Mouse (Mus musculus): ENCODE data around the gene Fam83g. TPM values are rescaled to one million over a fixed set of nuclear protein-coding genes. Genes with fewer than 3 reads are reported as not detected.

The Fam83g gene
- total and polyA plus RNA-seq, 2 experiments from 2014 or later, result 0.10 to 0.21 TPM

- TF ChIP-seq CTCF (IDR thresholded peaks at IDR 0.05; ENCODE audit: low read depth), result no peak
- no peak for DNase-seq (ENCODE audit: low spot score)
- no peak overlapping the region for H3K4me2 ChIP-seq (ENCODE audit: low read depth, low read length)
- H3K4me3 ChIP-seq (ENCODE audit: low read length), result no peak overlapping the region
- ATAC-seq, result no peak
- H3K27ac ChIP-seq, result no peak overlapping the region
- H3K9me3 ChIP-seq (ENCODE audit: low read length), result no peaks in the 10 kb centered on the region
- no peaks in the 10 kb centered on the region for H3K4me1 ChIP-seq (ENCODE audit: insufficient read depth, low read length)
- 86% methylated on average over 7 of the region's 7 CpGs for WGBS
- no peaks in the 10 kb centered on the region for H3K36me3 ChIP-seq (ENCODE audit: insufficient read depth, low read length)
- no peak overlapping the region for H3K9ac ChIP-seq (replicated peaks; ENCODE audit: low read length)
- no peaks in the 10 kb centered on the region for H3K27me3 ChIP-seq (ENCODE audit: insufficient read depth, low read length)
Measured at GRCm38 (mm10) chr11:61642106-61642505, 41.8 kb upstream of the Fam83g start.

- Histone ChIP-seq H3K27ac (no peak overlapping the region), H3K27me3 (ENCODE audit: insufficient read depth, low read length) (no peaks in the 10 kb centered on the region), H3K4me3 (ENCODE audit: low read length) (no peak overlapping the region), H3K4me2 (ENCODE audit: low read depth, low read length) (no peak overlapping the region), H3K36me3 (ENCODE audit: insufficient read depth, low read length) (no peaks in the 10 kb centered on the region), H3K4me1 (ENCODE audit: insufficient read depth, low read length) (no peaks in the 10 kb centered on the region), H3K9ac (replicated peaks; ENCODE audit: low read length) (no peak overlapping the region), H3K9me3 (ENCODE audit: low read length) (no peaks in the 10 kb centered on the region)
- DNase-seq (ENCODE audit: low spot score), result no peak
- WGBS, result 78% methylated on average over 5 of the region's 5 CpGs
- no peak for TF ChIP-seq CTCF (IDR thresholded peaks at IDR 0.05; ENCODE audit: low read depth)
- ATAC-seq, result no peak
Measured at GRCm38 (mm10) chr11:61643184-61643961, 40.5 kb upstream of the Fam83g start.

GRCm38 (mm10) chr11:61644576-61645326, 39.1 kb upstream of the Fam83g start:
- Histone ChIP-seq H3K27ac (no peak overlapping the region), H3K4me3 (ENCODE audit: low read length) (no peak overlapping the region), H3K4me1 (ENCODE audit: insufficient read depth, low read length) (no peaks in the 10 kb centered on the region), H3K9ac (replicated peaks; ENCODE audit: low read length) (no peak overlapping the region), H3K36me3 (ENCODE audit: insufficient read depth, low read length) (no peaks in the 10 kb centered on the region), H3K27me3 (ENCODE audit: insufficient read depth, low read length) (no peaks in the 10 kb centered on the region), H3K4me2 (ENCODE audit: low read depth, low read length) (no peak overlapping the region), H3K9me3 (ENCODE audit: low read length) (no peaks in the 10 kb centered on the region)
- TF ChIP-seq CTCF (IDR thresholded peaks at IDR 0.05; ENCODE audit: low read depth), result no peak
- ATAC-seq (no peak), DNase-seq (ENCODE audit: low spot score) (no peak)
- WGBS, result 60% methylated on average over 11 of the region's 11 CpGs

GRCm38 (mm10) chr11:61645357-61645857, 38.5 kb upstream of the Fam83g start:
- Histone ChIP-seq H3K4me1 (ENCODE audit: insufficient read depth, low read length) (no peaks in the 10 kb centered on the region), H3K27me3 (ENCODE audit: insufficient read depth, low read length) (no peaks in the 10 kb centered on the region), H3K4me3 (ENCODE audit: low read length) (no peak overlapping the region), H3K27ac (no peak overlapping the region), H3K4me2 (ENCODE audit: low read depth, low read length) (no peak overlapping the region), H3K36me3 (ENCODE audit: insufficient read depth, low read length) (no peaks in the 10 kb centered on the region), H3K9me3 (ENCODE audit: low read length) (no peaks in the 10 kb centered on the region), H3K9ac (replicated peaks; ENCODE audit: low read length) (no peak overlapping the region)
- ATAC-seq (no peak), DNase-seq (ENCODE audit: low spot score) (no peak)
- no peak for TF ChIP-seq CTCF (IDR thresholded peaks at IDR 0.05; ENCODE audit: low read depth)
- WGBS, result 78% methylated on average over 5 of the region's 5 CpGs

- WGBS, result 61% methylated on average over 2 of the region's 2 CpGs
- no peak overlapping the region for H3K27ac ChIP-seq
- no peaks in the 10 kb centered on the region for H3K27me3 ChIP-seq (ENCODE audit: insufficient read depth, low read length)
- H3K4me3 ChIP-seq (ENCODE audit: low read length), result no peak overlapping the region
- ATAC-seq, result no peak
- TF ChIP-seq CTCF (IDR thresholded peaks at IDR 0.05; ENCODE audit: low read depth), result no peak
- H3K9me3 ChIP-seq (ENCODE audit: low read length), result no peaks in the 10 kb centered on the region
- H3K4me2 ChIP-seq (ENCODE audit: low read depth, low read length), result no peak overlapping the region
- DNase-seq (ENCODE audit: low spot score), result no peak
- H3K9ac ChIP-seq (replicated peaks; ENCODE audit: low read length), result no peak overlapping the region
- no peaks in the 10 kb centered on the region for H3K36me3 ChIP-seq (ENCODE audit: insufficient read depth, low read length)
- H3K4me1 ChIP-seq (ENCODE audit: insufficient read depth, low read length), result no peaks in the 10 kb centered on the region
Measured at GRCm38 (mm10) chr11:61646499-61647039, 37.3 kb upstream of the Fam83g start.

GRCm38 (mm10) chr11:61647110-61647910, 36.6 kb upstream of the Fam83g start:
- no peak overlapping the region for H3K4me3 ChIP-seq (ENCODE audit: low read length)
- DNase-seq (ENCODE audit: low spot score), result no peak
- ATAC-seq, result no peak
- no peak overlapping the region for H3K27ac ChIP-seq
- H3K36me3 ChIP-seq (ENCODE audit: insufficient read depth, low read length), result no peaks in the 10 kb centered on the region
- no peak overlapping the region for H3K9ac ChIP-seq (replicated peaks; ENCODE audit: low read length)
- no peaks in the 10 kb centered on the region for H3K27me3 ChIP-seq (ENCODE audit: insufficient read depth, low read length)
- 73% methylated on average over 10 of the region's 10 CpGs for WGBS
- H3K4me2 ChIP-seq (ENCODE audit: low read depth, low read length), result no peak overlapping the region
- no peaks in the 10 kb centered on the region for H3K9me3 ChIP-seq (ENCODE audit: low read length)
- no peak for TF ChIP-seq CTCF (IDR thresholded peaks at IDR 0.05; ENCODE audit: low read depth)
- no peaks in the 10 kb centered on the region for H3K4me1 ChIP-seq (ENCODE audit: insufficient read depth, low read length)

Measured in hindbrain, postnatal 0 days (tissue).